Mouse (Mus musculus) hindbrain, embryonic 15.5 days (tissue): Measurements from ENCODE around the gene Ssh1. TPM values are rescaled to one million over a fixed set of nuclear protein-coding genes. Genes with fewer than 3 reads are reported as not detected.

Source experiments
- ATAC-seq: fragments of 200-750 bp; cut with Nextera tagmentation; 2 replicates; pipeline ENCODE4 v1.8.0; 2017; ENCODE audit warnings: low read depth, moderate number of reproducible peaks, moderate TSS enrichment; ENCODE audit not compliant: low FRiP score
- H3K27ac ChIP-seq: fragments of 300-500 bp; sonication (generic); replicated peaks from 2 replicates; pipeline ENCODE4 v1.5.1; 2015; ENCODE audit warnings: mild to moderate bottlenecking, inconsistent platforms
- H3K27me3 ChIP-seq: fragments of 300-500 bp; sonication (generic); 2 replicates; pipeline ENCODE4 v1.6.1; 2015; ENCODE audit warnings: control low read depth, inconsistent platforms
- H3K36me3 ChIP-seq: fragments of 300-500 bp; sonication (generic); 2 replicates; pipeline ENCODE4 v1.6.1; 2015; ENCODE audit warnings: control low read depth, inconsistent platforms
- H3K4me1 ChIP-seq: fragments of 300-500 bp; sonication (generic); replicated peaks from 2 replicates; pipeline ENCODE4 v1.6.1; 2015; ENCODE audit warnings: control low read depth, inconsistent platforms
- H3K4me2 ChIP-seq: fragments of 300-500 bp; sonication (generic); 2 replicates; pipeline ENCODE4 v1.6.1; 2015; ENCODE audit warnings: moderate library complexity, mild to moderate bottlenecking, inconsistent platforms
- H3K4me3 ChIP-seq: fragments of 300-500 bp; sonication (generic); 2 replicates; pipeline ENCODE4 v1.5.1; 2015; ENCODE audit warnings: mild to moderate bottlenecking, inconsistent platforms
- H3K9ac ChIP-seq: fragments of 300-500 bp; sonication (generic); 2 replicates; pipeline ENCODE4 v1.6.1; 2015; ENCODE audit warnings: inconsistent platforms
- H3K9me3 ChIP-seq: fragments of 300-500 bp; sonication (generic); 2 replicates; pipeline ENCODE4 v1.6.1; 2016; ENCODE audit warnings: control low read depth, inconsistent platforms
- WGBS: fragments of 180-500 bp; shearing (Covaris S2); methylation state at CpG from one replicate; pipeline ENCODE4 v1.1.7; 2015; 5-methylcytosine and 5-hydroxymethylcytosine counted together
- polyA plus RNA-seq: library from polyadenylated mRNA; unstranded; fragments of >200 nt; fragmentation: Nextera tagmentation; extraction: Ambion mirVana; gene quantifications from 2 replicates; pipeline ENCODE4 v1.2.1, GENCODE M21; 2015

Ssh1 gene
- polyA plus RNA-seq, 1 experiment from 2014 or later, result 12.4 TPM

GRCm38 (mm10) chr5:113899543-113899942 lies 94.2 kb downstream of the Ssh1 start:
- ATAC-seq, result no peak
- H3K9me3 ChIP-seq, result no peaks in the 10 kb centered on the region
- H3K27me3 ChIP-seq, result no peaks in the 10 kb centered on the region
- no peaks in the 10 kb centered on the region for H3K36me3 ChIP-seq
- H3K4me2 ChIP-seq, result no peak overlapping the region
- peaks cover 52% of the 10 kb centered on the region for H3K4me1 ChIP-seq
- no peak overlapping the region for H3K9ac ChIP-seq
- 84% methylated on average over 12 of the region's 12 CpGs for WGBS
- no peak overlapping the region for H3K4me3 ChIP-seq
- no peak overlapping the region for H3K27ac ChIP-seq

- H3K27ac ChIP-seq, result no peak overlapping the region
- no peak overlapping the region for H3K4me3 ChIP-seq
- H3K9me3 ChIP-seq, result no peaks in the 10 kb centered on the region
- WGBS, result 77% methylated on average over 7 of the region's 7 CpGs
- no peaks in the 10 kb centered on the region for H3K36me3 ChIP-seq
- H3K9ac ChIP-seq, result no peak overlapping the region
- H3K27me3 ChIP-seq, result no peaks in the 10 kb centered on the region
- H3K4me2 ChIP-seq, result no peak overlapping the region
- no peak for ATAC-seq
- H3K4me1 ChIP-seq, result peaks cover 46% of the 10 kb centered on the region
Observed at GRCm38 (mm10) chr5:113892005-113892404, 101.7 kb downstream of the Ssh1 start.

- Histone ChIP-seq H3K9ac (no peak overlapping the region), H3K27me3 (no peaks in the 10 kb centered on the region), H3K4me3 (no peak overlapping the region), H3K27ac (no peak overlapping the region), H3K4me1 (peaks cover 46% of the 10 kb centered on the region), H3K9me3 (no peaks in the 10 kb centered on the region), H3K4me2 (no peak overlapping the region), H3K36me3 (no peaks in the 10 kb centered on the region)
- WGBS, result 83% methylated on average over 18 of the region's 18 CpGs
- ATAC-seq, result no peak
Observed at GRCm38 (mm10) chr5:113890874-113891273, 102.8 kb downstream of the Ssh1 start.

GRCm38 (mm10) chr5:113889912-113890311 lies 103.8 kb downstream of the Ssh1 start:
- ATAC-seq, result no peak
- no peaks in the 10 kb centered on the region for H3K36me3 ChIP-seq
- H3K4me2 ChIP-seq, result 0 out of 2 replicates have a peak overlapping the region, but pooled peaks have one; percentile 30
- H3K4me3 ChIP-seq, result no peak overlapping the region
- 45% methylated on average over 4 of the region's 4 CpGs for WGBS
- H3K9ac ChIP-seq, result no peak overlapping the region
- H3K4me1 ChIP-seq, result peaks cover 53% of the 10 kb centered on the region
- no peaks in the 10 kb centered on the region for H3K9me3 ChIP-seq
- H3K27me3 ChIP-seq, result no peaks in the 10 kb centered on the region
- H3K27ac ChIP-seq, result no peak overlapping the region; the same call in none of the 2 replicates

- no peak overlapping the region for H3K9ac ChIP-seq
Observed at GRCm38 (mm10) chr5:113889181-113889906, 104.3 kb downstream of the Ssh1 start.

GRCm38 (mm10) chr5:113888186-113888795 lies 105.4 kb downstream of the Ssh1 start:
- H3K4me3 ChIP-seq, result no peak overlapping the region
- H3K27me3 ChIP-seq, result no peaks in the 10 kb centered on the region
- peak overlapping the region; percentile 57 for H3K27ac ChIP-seq
- no peaks in the 10 kb centered on the region for H3K9me3 ChIP-seq
- ATAC-seq, result no peak
- peaks cover 68% of the 10 kb centered on the region for H3K4me1 ChIP-seq
- 86% methylated on average over 5 of the region's 5 CpGs for WGBS
- no peaks in the 10 kb centered on the region for H3K36me3 ChIP-seq
- 0 out of 2 replicates have a peak overlapping the region, but pooled peaks have one; percentile 30 for H3K4me2 ChIP-seq
- no peak overlapping the region for H3K9ac ChIP-seq

More at GRCm38 (mm10) chr5:113889181-113889906, 104.3 kb downstream of the Ssh1 start:
- no peaks in the 10 kb centered on the region for H3K27me3 ChIP-seq
- WGBS, result 16% methylated on average over 19 of the region's 19 CpGs
- peak overlapping the region; percentile 30 for H3K4me2 ChIP-seq
- ATAC-seq, result 0 out of 2 replicates have a peak, but pooled peaks have one; percentile 39
- H3K9me3 ChIP-seq, result no peaks in the 10 kb centered on the region
- no peaks in the 10 kb centered on the region for H3K36me3 ChIP-seq
- H3K4me1 ChIP-seq, result peaks cover 58% of the 10 kb centered on the region
- peak overlapping the region; percentile 57 for H3K27ac ChIP-seq
- no peak overlapping the region for H3K4me3 ChIP-seq

- WGBS, result 44% methylated on average over 11 of the region's 11 CpGs
- H3K9ac ChIP-seq, result no peak overlapping the region
- no peak overlapping the region for H3K27ac ChIP-seq
- no peaks in the 10 kb centered on the region for H3K9me3 ChIP-seq
- H3K36me3 ChIP-seq, result no peaks in the 10 kb centered on the region
- no peak for ATAC-seq
- H3K27me3 ChIP-seq, result no peaks in the 10 kb centered on the region
- H3K4me2 ChIP-seq, result no peak overlapping the region
- H3K4me3 ChIP-seq, result no peak overlapping the region
- peaks cover 79% of the 10 kb centered on the region for H3K4me1 ChIP-seq
Observed at GRCm38 (mm10) chr5:113887132-113887531, 106.6 kb downstream of the Ssh1 start.

Other genes starting within 250 kb of the Ssh1 start
- 45.7 and 47.4 TPM in 2 replicates for gene Sart3, start 221.4 kb downstream of the Ssh1 start, polyA plus RNA-seq
- gene Iscu, start 221.1 kb downstream of the Ssh1 start, polyA plus RNA-seq, result 87.6 and 89.9 TPM in 2 replicates
- 6.5 and 6.6 TPM in 2 replicates for gene Tmem119, start 193.4 kb downstream of the Ssh1 start, polyA plus RNA-seq
- 2.1 and 3.0 TPM in 2 replicates for gene Selplg, start 161.2 kb downstream of the Ssh1 start, polyA plus RNA-seq
- gene Coro1c, start 85.1 kb downstream of the Ssh1 start, polyA plus RNA-seq, result 175 and 182 TPM in 2 replicates
- gene Dao, start 9.8 kb upstream of the Ssh1 start, polyA plus RNA-seq, result 0.09 TPM in 1 of 2 replicates, not detected in the other
- 17.0 and 18.5 TPM in 2 replicates for gene Usp30, start 71.6 kb upstream of the Ssh1 start, polyA plus RNA-seq
- 85.9 and 93.9 TPM in 2 replicates for gene Svop, start 97.7 kb upstream of the Ssh1 start, polyA plus RNA-seq
- 6.4 and 7.4 TPM in 2 replicates for gene Alkbh2, start 134.3 kb upstream of the Ssh1 start, polyA plus RNA-seq
- 12.8 and 13.5 TPM in 2 replicates for gene Ung, start 136.5 kb upstream of the Ssh1 start, polyA plus RNA-seq
- 4.4 TPM in 2 replicates for gene Acacb, start 152.6 kb upstream of the Ssh1 start, polyA plus RNA-seq